Mouse (Mus musculus) liver, embryonic 14.5 days (tissue): ENCODE data around the gene Prox2. TPM values are rescaled to one million over a fixed set of nuclear protein-coding genes. Genes with fewer than 3 reads are reported as not detected.

ENCODE experiments used
- ATAC-seq: fragments of 200-750 bp; cut with Nextera tagmentation; 2 replicates; pipeline ENCODE4 v1.8.0; 2017; ENCODE audit warnings: moderate number of reproducible peaks, mild to moderate bottlenecking, moderate library complexity; ENCODE audit not compliant: insufficient read depth
- DNase-seq, 3 experiments: peaks; one replicate each; pipeline ENCODE4 v3.0.0-alpha.2; 2012 to 2013; ENCODE audit warnings: low read depth in 3 of 3, low spot score in 3 of 3
- H3K27ac ChIP-seq: fragments of 300-500 bp; sonication (generic); 2 replicates; pipeline ENCODE4 v1.5.1; 2014; ENCODE audit warnings: moderate library complexity, mild to moderate bottlenecking, control low read depth, inconsistent platforms
- H3K27me3 ChIP-seq: fragments of 300-500 bp; sonication (generic); 2 replicates; pipeline ENCODE4 v1.6.1; 2014; ENCODE audit warnings: mild to moderate bottlenecking, low read length, moderate library complexity; ENCODE audit not compliant: control insufficient read depth, insufficient read depth
- H3K36me3 ChIP-seq: fragments of 300-500 bp; sonication (generic); replicated peaks from 2 replicates; pipeline ENCODE4 v1.6.1; 2014; ENCODE audit warnings: low read depth; ENCODE audit not compliant: control insufficient read depth, insufficient read depth
- H3K4me1 ChIP-seq, 2 experiments: fragments of 200-500 bp in 1 of 2; fragments of 300-500 bp in 1 of 2; sonication (generic) in 1 of 2; replicated peaks; 2 replicates each; pipeline ENCODE4 v1.6.1; 2012 to 2014; ENCODE audit warnings: antibody characterized with exemption in 1 of 2, inconsistent platforms in 1 of 2, low read length in 1 of 2; ENCODE audit not compliant: control insufficient read depth in 2 of 2, insufficient read depth in 2 of 2
- H3K4me2 ChIP-seq: fragments of 300-500 bp; sonication (generic); 2 replicates; pipeline ENCODE4 v1.6.1; 2014; ENCODE audit warnings: low read depth, mild to moderate bottlenecking, control low read depth, moderate library complexity
- H3K4me3 ChIP-seq, 2 experiments: fragments of 200-500 bp in 1 of 2; fragments of 300-500 bp in 1 of 2; sonication (generic) in 1 of 2; 2 replicates each; pipeline ENCODE4 v1.5.1; 2012 to 2014; ENCODE audit warnings: low read depth in 2 of 2, low read length in 2 of 2, mild to moderate bottlenecking in 2 of 2, control low read depth in 1 of 2, inconsistent platforms in 1 of 2, moderate library complexity in 1 of 2; ENCODE audit not compliant: insufficient read depth in 1 of 2
- H3K9ac ChIP-seq: fragments of 300-500 bp; sonication (generic); replicated peaks from 2 replicates; pipeline ENCODE4 v1.6.1; 2014; ENCODE audit warnings: mild to moderate bottlenecking, control low read depth, moderate library complexity
- H3K9me3 ChIP-seq: fragments of 300-500 bp; sonication (generic); 2 replicates; pipeline ENCODE4 v1.6.1; 2016; ENCODE audit warnings: low read length, mixed read lengths; ENCODE audit not compliant: control insufficient read depth
- CTCF ChIP-seq: IDR thresholded peaks from 2 replicates; pipeline ENCODE4 v1.5.1; 2016; ENCODE audit warnings: antibody characterized with exemption, low read depth, control low read depth
- EP300 ChIP-seq: IDR thresholded peaks from 2 replicates; pipeline ENCODE4 v1.6.1; 2016; ENCODE audit warnings: antibody characterized with exemption, low read depth
- WGBS: fragments of 180-500 bp; shearing (Covaris S2); extraction: QIAGEN DNeasy Blood & Tissue Kit; methylation state at CpG from one replicate; pipeline ENCODE4 v1.1.7; 2014; ENCODE audit not compliant: insufficient replicate concordance; 5-methylcytosine and 5-hydroxymethylcytosine counted together
- polyA plus RNA-seq, 2 experiments: library from polyadenylated mRNA; depleted of rRNA in 1 of 2; stranded (reverse) in 1 of 2; unstranded in 1 of 2; fragments of >200 nt; fragmentation: Nextera tagmentation in 1 of 2; extraction: Ambion mirVana in 1 of 2; gene quantifications; 2 replicates each; pipeline versions ENCODE4 v1.2.1 to v1.2.3; 2012 to 2014

Prox2 gene
- polyA plus RNA-seq, 2 experiments, result 1.2 to 2.8 TPM

GRCm38 (mm10) chr12:85131361-85131760, 20.8 kb upstream of the Prox2 start:
- Histone ChIP-seq H3K4me2 (no peak overlapping the region), H3K4me3 (no peak overlapping the region), H3K4me1 (no peaks in the 10 kb centered on the region; a peak in 1 of 4 replicates), H3K27ac (no peak overlapping the region), H3K36me3 (peaks cover 77% of the 10 kb centered on the region), H3K9ac (no peak overlapping the region), H3K27me3 (no peaks in the 10 kb centered on the region), H3K9me3 (no peaks in the 10 kb centered on the region)
- ATAC-seq (no peak), DNase-seq (no peak)
- TF ChIP-seq CTCF, result no peak
- no peak for TF ChIP-seq EP300
- WGBS, result 79% methylated on average over 6 of the region's 6 CpGs

GRCm38 (mm10) chr12:85129426-85129978, 18.9 kb upstream of the Prox2 start:
- Histone ChIP-seq H3K9ac (no peak overlapping the region), H3K4me3 (no peak overlapping the region), H3K9me3 (no peaks in the 10 kb centered on the region), H3K4me1 (no peaks in the 10 kb centered on the region; a peak in 1 of 4 replicates), H3K4me2 (no peak overlapping the region), H3K36me3 (peaks cover 82% of the 10 kb centered on the region), H3K27ac (no peak overlapping the region), H3K27me3 (no peaks in the 10 kb centered on the region)
- ATAC-seq, result no peak
- WGBS, result 84% methylated on average over 9 of the region's 9 CpGs
- TF ChIP-seq CTCF (no peak), EP300 (no peak)
- DNase-seq, result no peak

- ATAC-seq (no peak), DNase-seq (no peak)
- H3K9me3 ChIP-seq, result no peaks in the 10 kb centered on the region
- H3K4me1 ChIP-seq, result no peaks in the 10 kb centered on the region; a peak in 1 of 4 replicates
- H3K4me2 ChIP-seq, result no peak overlapping the region
- H3K4me3 ChIP-seq, result no peak overlapping the region
- H3K9ac ChIP-seq, result no peak overlapping the region
- H3K36me3 ChIP-seq, result peaks cover 88% of the 10 kb centered on the region
- TF ChIP-seq EP300 (no peak), CTCF (no peak)
- WGBS, result 69% methylated on average over 8 of the region's 8 CpGs
- H3K27ac ChIP-seq, result no peak overlapping the region
- no peaks in the 10 kb centered on the region for H3K27me3 ChIP-seq
Observed at GRCm38 (mm10) chr12:85126986-85127603, 16.5 kb upstream of the Prox2 start.

GRCm38 (mm10) chr12:85124751-85125150, 14.2 kb upstream of the Prox2 start:
- Histone ChIP-seq H3K27ac (no peak overlapping the region), H3K4me3 (no peak overlapping the region), H3K27me3 (no peaks in the 10 kb centered on the region), H3K9ac (no peak overlapping the region), H3K4me1 (no peaks in the 10 kb centered on the region; a peak in 1 of 4 replicates), H3K4me2 (no peak overlapping the region), H3K36me3 (peaks cover 90% of the 10 kb centered on the region), H3K9me3 (no peaks in the 10 kb centered on the region)
- WGBS, result 89% methylated on average over 5 of the region's 5 CpGs
- ATAC-seq (no peak), DNase-seq (no peak)
- TF ChIP-seq CTCF (no peak), EP300 (no peak)

GRCm38 (mm10) chr12:85123645-85124044, 13.1 kb upstream of the Prox2 start:
- TF ChIP-seq CTCF (no peak), EP300 (no peak)
- Histone ChIP-seq H3K27me3 (no peaks in the 10 kb centered on the region), H3K9ac (no peak overlapping the region), H3K9me3 (no peaks in the 10 kb centered on the region), H3K4me3 (no peak overlapping the region), H3K27ac (no peak overlapping the region), H3K4me1 (no peaks in the 10 kb centered on the region; a peak in 1 of 4 replicates), H3K36me3 (peaks cover 92% of the 10 kb centered on the region), H3K4me2 (no peak overlapping the region)
- DNase-seq, result no peak
- no peak for ATAC-seq
- WGBS, result 79% methylated on average over 11 of the region's 11 CpGs
